Mouse (Mus musculus) MEL (cell line): ENCODE measurements around the gene Fam69b. TPM values are rescaled to one million over a fixed set of nuclear protein-coding genes. Genes with fewer than 3 reads are reported as not detected.

Experiments
- DNase-seq: peaks from one replicate; pipeline ENCODE4 v3.0.0; 2011; ENCODE audit warnings: low read depth, low spot score
- H3K27ac ChIP-seq: 2 replicates; pipeline ENCODE4 v1.5.1; 2012; ENCODE audit warnings: low read depth, mild to moderate bottlenecking, control low read depth, low read length, moderate library complexity; ENCODE audit not compliant: control insufficient read depth
- H3K27me3 ChIP-seq, 2 experiments: fragments of 150-350 bp in 1 of 2; sonication (generic) in 1 of 2; 2 replicates each; pipeline ENCODE4 v1.6.1; 2012; ENCODE audit warnings: low read length in 2 of 2, mild to moderate bottlenecking in 2 of 2, improper control_type of control experiment in 1 of 2, moderate library complexity in 1 of 2; ENCODE audit not compliant: insufficient read depth in 2 of 2, control insufficient read depth in 1 of 2
- H3K36me3 ChIP-seq, 2 experiments: 2 replicates each; pipeline ENCODE4 v1.6.1; 2012 to 2014; ENCODE audit warnings: low read length in 2 of 2, improper control_type of control experiment in 1 of 2, inconsistent platforms in 1 of 2, mild to moderate bottlenecking in 1 of 2; ENCODE audit not compliant: insufficient read depth in 2 of 2, control insufficient read depth in 1 of 2
- H3K4me1 ChIP-seq, 2 experiments: fragments of 150-350 bp in 1 of 2; sonication (generic) in 1 of 2; 2 replicates each; pipeline ENCODE4 v1.6.1; 2012; ENCODE audit warnings: low read length in 2 of 2, improper control_type of control experiment in 1 of 2, mild to moderate bottlenecking in 1 of 2; ENCODE audit not compliant: insufficient read depth in 2 of 2, control insufficient read depth in 1 of 2
- H3K4me3 ChIP-seq, 2 experiments: fragments of 150-350 bp in 1 of 2; sonication (generic) in 1 of 2; 2 replicates each; pipeline ENCODE4 v1.5.1; 2012; ENCODE audit warnings: low read depth in 2 of 2, low read length in 2 of 2, mild to moderate bottlenecking in 2 of 2, moderate library complexity in 2 of 2, control low read depth in 1 of 2, improper control_type of control experiment in 1 of 2; ENCODE audit not compliant: control insufficient read depth in 1 of 2, insufficient read depth in 1 of 2
- H3K79me2 ChIP-seq: 2 replicates; pipeline ENCODE4 v1.6.1; 2012; ENCODE audit warnings: mild to moderate bottlenecking, low read length, moderate library complexity; ENCODE audit not compliant: control insufficient read depth, poor library complexity, insufficient read depth
- H3K9ac ChIP-seq: 2 replicates; pipeline ENCODE4 v1.6.1; 2012; ENCODE audit warnings: low read depth, mild to moderate bottlenecking, control low read depth, low read length, moderate library complexity; ENCODE audit not compliant: control insufficient read depth, poor library complexity, severe bottlenecking
- H3K9me3 ChIP-seq: fragments of 150-350 bp; sonication (generic); replicated peaks from 2 replicates; pipeline ENCODE4 v1.6.1; 2012; ENCODE audit warnings: mild to moderate bottlenecking, low read length, improper control_type of control experiment, moderate library complexity; ENCODE audit not compliant: insufficient read depth
- CHD2 ChIP-seq: IDR thresholded peaks from 2 replicates; pipeline ENCODE4 v1.6.1; 2011; ENCODE audit warnings: low read length, improper control_type of control experiment
- CTCF ChIP-seq, 3 experiments: IDR thresholded peaks in 2 of 3; conservative IDR thresholded peaks in 1 of 3; 2 replicates each; pipeline ENCODE4 v1.5.1; 2011 to 2012; ENCODE audit warnings: low read length in 3 of 3, low read depth in 2 of 3, mild to moderate bottlenecking in 2 of 3, improper control_type of control experiment in 1 of 3, inconsistent platforms in 1 of 3, mixed read lengths in 1 of 3, moderate library complexity in 1 of 3; ENCODE audit not compliant: control insufficient read depth in 1 of 3, insufficient read depth in 1 of 3, poor library complexity in 1 of 3, severe bottlenecking in 1 of 3
- E2F4 ChIP-seq: IDR thresholded peaks from 2 replicates; pipeline ENCODE4 v1.6.1; 2011; ENCODE audit warnings: low read depth, low read length, improper control_type of control experiment, borderline replicate concordance
- ETS1 ChIP-seq: IDR thresholded peaks from 2 replicates; pipeline ENCODE4 v1.6.1; 2012; ENCODE audit warnings: low read depth, mild to moderate bottlenecking, inconsistent platforms, low read length, improper control_type of control experiment, moderate library complexity
- JUND ChIP-seq: IDR thresholded peaks from 2 replicates; pipeline ENCODE4 v1.6.1; 2011; ENCODE audit warnings: low read depth, mild to moderate bottlenecking, improper control_type of control experiment, low read length
- KAT2A ChIP-seq: conservative IDR thresholded peaks from 2 replicates; pipeline ENCODE4 v1.6.1; 2012; ENCODE audit warnings: low read depth, low read length, improper control_type of control experiment, inconsistent platforms
- MEF2A ChIP-seq: IDR thresholded peaks from 2 replicates; pipeline ENCODE4 v1.6.1; 2014; ENCODE audit warnings: low read depth, mild to moderate bottlenecking, inconsistent platforms, low read length, improper control_type of control experiment; ENCODE audit not compliant: poor library complexity, insufficient replicate concordance, severe bottlenecking; ENCODE audit errors: extremely low read depth
- MXI1 ChIP-seq: IDR thresholded peaks from 2 replicates; pipeline ENCODE4 v1.6.1; 2011; ENCODE audit warnings: mild to moderate bottlenecking, low read depth, low read length, improper control_type of control experiment
- MYB ChIP-seq: IDR thresholded peaks from 2 replicates; pipeline ENCODE4 v1.6.1; 2011; ENCODE audit warnings: mild to moderate bottlenecking, low read depth, low read length, improper control_type of control experiment
- NRF1 ChIP-seq: IDR thresholded peaks from 2 replicates; pipeline ENCODE4 v1.6.1; 2014; ENCODE audit warnings: low read depth, mild to moderate bottlenecking, inconsistent platforms, low read length, improper control_type of control experiment, moderate library complexity; ENCODE audit not compliant: poor library complexity, insufficient read depth, severe bottlenecking
- POLR2A ChIP-seq, 2 experiments: IDR thresholded peaks; 2 replicates each; pipeline ENCODE4 v1.6.1; 2011 to 2012; ENCODE audit warnings: low read length in 2 of 2, mild to moderate bottlenecking in 2 of 2, control low read depth in 1 of 2, improper control_type of control experiment in 1 of 2, low read depth in 1 of 2, moderate library complexity in 1 of 2; ENCODE audit not compliant: control insufficient read depth in 1 of 2, insufficient read depth in 1 of 2, poor library complexity in 1 of 2
- POLR2AphosphoS2 ChIP-seq: IDR thresholded peaks from 2 replicates; pipeline ENCODE4 v1.6.1; 2011; ENCODE audit warnings: low read length, improper control_type of control experiment
- POLR2AphosphoS5 ChIP-seq: IDR thresholded peaks from 2 replicates; pipeline ENCODE4 v1.6.1; 2012; ENCODE audit warnings: low read depth, borderline replicate concordance, mild to moderate bottlenecking, inconsistent platforms, low read length, moderate library complexity, mixed read lengths
- SIN3A ChIP-seq: IDR thresholded peaks from 2 replicates; pipeline ENCODE4 v1.6.1; 2012; ENCODE audit warnings: low read length, improper control_type of control experiment, inconsistent platforms
- TAL1 ChIP-seq: IDR thresholded peaks from 2 replicates; pipeline ENCODE4 v1.6.1; 2012; ENCODE audit warnings: mild to moderate bottlenecking, inconsistent platforms, low read length, moderate library complexity, mixed read lengths
- TCF12 ChIP-seq: IDR thresholded peaks from 2 replicates; pipeline ENCODE4 v1.6.1; 2014; ENCODE audit warnings: low read depth, mild to moderate bottlenecking, inconsistent platforms, low read length, improper control_type of control experiment, moderate library complexity
- UBTF ChIP-seq: IDR thresholded peaks from 2 replicates; pipeline ENCODE4 v1.6.1; 2012; ENCODE audit warnings: low read depth, mild to moderate bottlenecking, inconsistent platforms, low read length, improper control_type of control experiment, moderate library complexity, borderline replicate concordance; ENCODE audit not compliant: insufficient read depth
- ZC3H11A ChIP-seq: IDR thresholded peaks from 2 replicates; pipeline ENCODE4 v1.6.1; 2012; ENCODE audit warnings: low read depth, mild to moderate bottlenecking, inconsistent platforms, low read length, improper control_type of control experiment
- ZMIZ1 ChIP-seq: IDR thresholded peaks from 2 replicates; pipeline ENCODE4 v1.6.1; 2012; ENCODE audit warnings: low read depth, mild to moderate bottlenecking, inconsistent platforms, low read length, improper control_type of control experiment, moderate library complexity
- ZNF384 ChIP-seq: IDR thresholded peaks from 2 replicates; pipeline ENCODE4 v1.6.1; 2012; ENCODE audit warnings: low read depth, mild to moderate bottlenecking, inconsistent platforms, low read length, improper control_type of control experiment
- polyA plus RNA-seq, 2 experiments: library from polyadenylated mRNA; stranded (reverse) in 1 of 2; unstranded in 1 of 2; fragments of >175 nt in 1 of 2; fragments of >200 nt in 1 of 2; gene quantifications; 2 replicates each; pipeline versions ENCODE4 v1.2.1 to v1.2.4; 2012; ENCODE audit warnings: low replicate concordance in 2 of 2, low read depth in 1 of 2; ENCODE audit not compliant: insufficient read length in 2 of 2, insufficient read depth in 1 of 2, missing spikeins in 1 of 2
- total RNA-seq: library from RNA; depleted of rRNA; stranded (reverse); fragments of 300-350 nt; gene quantifications from 2 replicates; pipeline ENCODE4 v1.2.3, GENCODE M21; 2012

Gene Fam69b
- total and polyA plus RNA-seq, 3 experiments = 0.42 to 0.67 TPM; not detected in 1

GRCm38 (mm10) chr2:26617928-26618327 is 10.3 kb upstream of the Fam69b start:
- Histone ChIP-seq H3K27me3 (peaks cover 0 to 5% of the 10 kb centered on the region in 2 experiments; a peak in 3 of 4 replicates), H3K27ac (no peak overlapping the region)
- TF ChIP-seq ZC3H11A (no peak), ETS1 (no peak), JUND (no peak), POLR2AphosphoS5 (no peak)
- TF ChIP-seq, all 39 proteins: peak for 0

GRCm38 (mm10) chr2:26621246-26621645 is 7.0 kb upstream of the Fam69b start:
- H3K9ac ChIP-seq = no peak overlapping the region
- H3K36me3 ChIP-seq = no peaks in the 10 kb centered on the region
- H3K4me1 ChIP-seq = no peaks in the 10 kb centered on the region
- no peak overlapping the region for H3K4me3 ChIP-seq
- DNase-seq = no peak
- H3K9me3 ChIP-seq = no peaks in the 10 kb centered on the region
- TF ChIP-seq MEF2A = no peak
- TF ChIP-seq UBTF = no peak
- TF ChIP-seq TCF12 = no peak
- no peak for TF ChIP-seq ZC3H11A
- no peak for TF ChIP-seq MXI1
- no peak for TF ChIP-seq ETS1
- TF ChIP-seq MYB = no peak
- TF ChIP-seq ZNF384 = no peak
- no peak for TF ChIP-seq SIN3A
- TF ChIP-seq POLR2A (IDR thresholded peaks at IDR 0.05; ENCODE audit: control insufficient read depth in 1 of 2, insufficient read depth in 1 of 2, low read depth in 1 of 2, low read length in 2 of 2, poor library complexity in 1 of 2) = no peak
- TF ChIP-seq ZMIZ1 = no peak
- TF ChIP-seq CHD2 = no peak
- no peak for TF ChIP-seq KAT2A
- no peak for TF ChIP-seq NRF1
- no peak for TF ChIP-seq POLR2AphosphoS2
- no peak for TF ChIP-seq CTCF (IDR thresholded peaks at IDR 0.05 in 2 of 3, conservative IDR thresholded peaks at IDR 0.05 in 1 of 3; ENCODE audit: control insufficient read depth in 1 of 3, insufficient read depth in 1 of 3, low read depth in 2 of 3, low read length in 3 of 3, poor library complexity in 1 of 3, severe bottlenecking in 1 of 3)
- no peak for TF ChIP-seq E2F4
- no peak for TF ChIP-seq TAL1
- no peaks in the 10 kb centered on the region for H3K79me2 ChIP-seq
- peaks cover 0 to 10% of the 10 kb centered on the region in 2 experiments; a peak in 2 of 4 replicates for H3K27me3 ChIP-seq
- no peak overlapping the region for H3K27ac ChIP-seq

More at GRCm38 (mm10) chr2:26617928-26618327, 10.3 kb upstream of the Fam69b start:
- H3K9ac ChIP-seq = no peak overlapping the region
- no peak for DNase-seq
- no peaks in the 10 kb centered on the region for H3K79me2 ChIP-seq
- no peaks in the 10 kb centered on the region for H3K36me3 ChIP-seq
- no peaks in the 10 kb centered on the region for H3K9me3 ChIP-seq
- no peaks in the 10 kb centered on the region for H3K4me1 ChIP-seq
- no peak overlapping the region for H3K4me3 ChIP-seq
